Mouse (Mus musculus) cortical plate, adult 2 months (tissue): Measurements from ENCODE around the gene Fras1.

Experiments
- CTCF ChIP-seq: fragments of 200-500 bp; IDR thresholded peaks from 2 replicates; pipeline ENCODE4 v1.5.1; 2011; ENCODE audit warnings: mild to moderate bottlenecking, control low read depth, low read length; ENCODE audit not compliant: insufficient read depth; ENCODE audit errors: extremely low read depth
- POLR2A ChIP-seq: fragments of 200-500 bp; IDR thresholded peaks from 2 replicates; pipeline ENCODE4 v1.6.1; 2011; ENCODE audit warnings: mild to moderate bottlenecking, low read length, control low read depth; ENCODE audit not compliant: insufficient read depth; ENCODE audit errors: extremely low read depth

DNA sequence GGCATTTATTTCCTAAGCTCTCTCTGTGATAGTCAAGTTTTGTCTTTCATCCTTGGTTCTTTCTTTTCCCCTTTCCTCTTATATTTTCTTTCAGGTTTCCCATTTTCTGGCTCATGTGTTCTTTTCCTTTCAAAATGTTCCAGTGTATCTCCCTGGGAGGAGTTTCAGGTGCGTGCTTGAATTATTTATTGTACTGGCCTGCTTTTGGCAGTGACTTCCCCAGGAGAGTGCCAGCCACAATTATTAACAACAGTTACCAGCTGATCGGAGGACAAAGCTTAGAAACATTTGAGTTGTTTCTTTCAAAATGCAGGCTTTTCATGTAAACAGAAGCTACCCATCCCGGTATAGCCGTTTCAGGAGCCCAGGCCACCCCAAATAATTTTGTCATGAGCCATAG, 64.1 kb downstream of the Fras1 start:
- TF ChIP-seq CTCF (no peak), POLR2A (no peak)
